Mouse (Mus musculus) Patski (cell line): ENCODE results near the gene Hist4h4. TPM values are rescaled to one million over a fixed set of nuclear protein-coding genes. Genes with fewer than 3 reads are reported as not detected.

Source experiments
- ATAC-seq: fragments of 100-300 bp; one replicate; pipeline ENCODE4 v1.8.0; 2021
- CTCF ChIA-PET: fragments of 350-600 bp; sonication (Branson Sonifier 250); formaldehyde crosslinking; loops from one replicate; lab custom pipeline; 2022; ENCODE audit warnings: inconsistent platforms; lab: Charles Lee
- POLR2A ChIA-PET: fragments of 350-600 bp; sonication (Branson Sonifier 250); formaldehyde crosslinking; loops from one replicate; lab custom pipeline; 2022; ENCODE audit warnings: antibody characterized with exemption, inconsistent platforms; lab: Charles Lee
- DNase-seq: peaks from one replicate; pipeline ENCODE4 v3.0.0-alpha.2; 2011; ENCODE audit warnings: low read depth, low spot score
- H3K27me3 ChIP-seq: fragments of 371-371 bp; one replicate; pipeline ENCODE4 v1.5.1; 2021
- CTCF ChIP-seq: fragments of 100-300 bp; IDR thresholded peaks from one replicate; pipeline ENCODE4 v1.5.1; 2021
- in situ Hi-C: fragments of 300-500 bp; cut with MboI; formaldehyde crosslinking; loops from 3 replicates; pipeline ENCODE4 v1.11.1; 2018; ENCODE audit warnings: low pct_unique_long_range_greater_than_20kb, mixed read lengths
- polyA plus RNA-seq: library from polyadenylated mRNA; unstranded; gene quantifications from one replicate; pipeline ENCODE4 v1.2.3, GENCODE M21; 2021

Hist4h4 gene
- polyA plus RNA-seq, 1 experiment from 2014 or later, result 0.05 TPM

DNA sequence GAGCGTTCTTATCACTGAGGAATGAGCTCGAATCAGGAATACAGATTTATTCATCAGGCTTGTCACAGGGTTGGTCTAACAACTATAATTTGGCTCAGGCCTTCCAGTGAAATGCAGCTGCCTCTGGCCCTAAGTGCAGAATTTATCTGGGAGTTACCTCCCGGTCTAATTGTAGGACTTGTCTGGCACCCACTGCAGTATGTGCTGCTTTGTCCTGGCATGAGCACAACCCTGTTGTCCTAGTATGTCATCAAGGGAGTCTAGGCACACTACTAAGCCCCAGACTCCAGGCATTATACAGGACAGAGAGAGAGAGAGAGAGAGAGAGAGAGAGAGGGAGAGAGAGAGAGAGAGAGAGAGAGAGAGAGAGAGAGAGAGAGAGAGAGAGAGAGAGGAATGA lies 33.1 kb upstream of the Hist4h4 start:
- DNase-seq (no peak), ATAC-seq (no peak)
- no peaks in the 10 kb centered on the region for H3K27me3 ChIP-seq
- ChIA-PET CTCF (no interaction called here), POLR2A (interaction anchor here (0.6 to 1.4 kb wide), 2 partner anchors 27 to 33 kb away, joined by 3 to 8 read pairs; partner anchors contain the start of gene Hist4h4)
- no peak for TF ChIP-seq CTCF
- in situ Hi-C loops, result no loop called here

DNA sequence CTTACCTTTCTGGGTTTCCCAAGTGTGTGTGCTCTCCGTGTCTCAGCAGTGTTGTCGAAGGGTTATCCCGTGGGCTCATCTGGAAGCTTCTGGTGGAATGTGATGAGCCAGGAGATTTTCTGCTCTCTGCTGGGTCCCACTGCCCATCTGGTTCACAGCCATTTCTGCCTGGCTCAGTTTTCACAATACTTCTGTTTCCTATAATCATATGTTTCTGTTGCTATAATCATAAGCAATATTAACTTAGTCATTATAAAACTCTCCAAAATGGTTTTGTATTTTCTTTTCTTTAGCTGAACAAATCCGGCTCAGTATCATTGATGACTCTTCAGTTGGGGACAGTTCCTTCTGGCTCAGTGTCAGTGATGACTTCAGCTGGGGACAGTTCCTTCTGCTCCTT lies 31.1 kb upstream of the Hist4h4 start, which contains the start of gene Smco3:
TSS of gene Smco3 (minus strand) at position 101 of the 400 bp plus-strand sequence.
- ATAC-seq (no peak), DNase-seq (no peak)
- ChIA-PET POLR2A (interaction anchor here (2.5 kb wide), 1 partner anchor 31 kb away, joined by 12 read pairs; the partner anchor contains the start of gene Hist4h4), CTCF (interaction anchor here (0.7 to 1.0 kb wide), 2 partner anchors 20 to 30 kb away, joined by 3 read pairs; no protein-coding TSS in a partner anchor)
- in situ Hi-C loops, result no loop called here
- TF ChIP-seq CTCF, result no peak
- no peaks in the 10 kb centered on the region for H3K27me3 ChIP-seq

DNA sequence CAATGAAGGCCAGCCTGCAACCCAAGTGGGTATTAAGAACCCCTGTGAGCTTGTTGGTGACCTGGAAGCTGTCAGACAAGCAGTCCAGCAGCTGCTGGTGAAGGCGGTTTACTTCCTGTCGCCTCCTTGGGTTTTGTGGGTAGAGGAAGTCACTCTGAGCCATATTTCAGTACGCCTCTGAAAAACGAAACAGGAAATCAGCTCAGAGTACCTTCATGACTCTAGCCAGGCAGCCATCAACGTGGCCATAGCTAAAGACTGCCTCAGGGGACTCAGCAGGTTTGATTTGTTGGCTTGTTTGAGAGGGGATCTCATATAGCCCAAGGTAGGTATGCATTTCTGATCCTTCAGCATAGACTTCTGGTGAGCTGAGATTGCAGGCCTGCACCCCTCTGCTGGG lies 27.5 kb upstream of the Hist4h4 start:
- no peak for DNase-seq
- ATAC-seq, result no peak
- POLR2A ChIA-PET, result interaction anchor here (0.6 to 2.4 kb wide), 2 partner anchors 23 to 28 kb away, joined by 3 to 10 read pairs; partner anchors contain the start of gene Hist4h4
- in situ Hi-C loops, result no loop called here
- H3K27me3 ChIP-seq, result no peaks in the 10 kb centered on the region
- CTCF ChIA-PET, result interaction anchor here (1.0 to 2.2 kb wide), 5 partner anchors 9 to 149 kb away, joined by 3 to 6 read pairs (median 4); partner anchors contain the start of gene Hist4h4
- TF ChIP-seq CTCF, result no peak

DNA sequence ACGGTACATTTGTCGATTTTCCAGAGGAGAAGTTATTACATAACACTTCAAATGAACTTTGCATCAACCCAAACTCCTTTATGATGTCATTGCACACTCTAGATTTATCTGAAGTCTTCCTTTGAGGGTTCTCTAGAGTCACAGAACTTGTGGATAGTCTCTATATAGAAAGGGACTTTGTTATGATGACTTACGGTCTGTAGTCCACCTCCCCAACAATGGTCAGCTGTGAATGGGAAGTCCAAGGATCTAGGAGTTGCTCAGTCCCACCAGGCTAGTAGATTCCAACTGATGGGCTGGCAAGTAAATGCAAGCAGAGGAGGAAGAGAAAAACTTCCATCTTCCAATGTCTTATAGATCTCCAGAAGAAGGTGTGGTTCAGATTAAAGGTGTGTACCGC lies 24.5 kb upstream of the Hist4h4 start:
- ATAC-seq (no peak), DNase-seq (no peak)
- CTCF ChIA-PET, result no interaction called here
- H3K27me3 ChIP-seq, result no peaks in the 10 kb centered on the region
- in situ Hi-C loops, result no loop called here
- no peak for TF ChIP-seq CTCF
- POLR2A ChIA-PET, result interaction anchor here (2.5 kb wide), 1 partner anchor 24 kb away, joined by 18 read pairs; the partner anchor contains the start of gene Hist4h4

DNA sequence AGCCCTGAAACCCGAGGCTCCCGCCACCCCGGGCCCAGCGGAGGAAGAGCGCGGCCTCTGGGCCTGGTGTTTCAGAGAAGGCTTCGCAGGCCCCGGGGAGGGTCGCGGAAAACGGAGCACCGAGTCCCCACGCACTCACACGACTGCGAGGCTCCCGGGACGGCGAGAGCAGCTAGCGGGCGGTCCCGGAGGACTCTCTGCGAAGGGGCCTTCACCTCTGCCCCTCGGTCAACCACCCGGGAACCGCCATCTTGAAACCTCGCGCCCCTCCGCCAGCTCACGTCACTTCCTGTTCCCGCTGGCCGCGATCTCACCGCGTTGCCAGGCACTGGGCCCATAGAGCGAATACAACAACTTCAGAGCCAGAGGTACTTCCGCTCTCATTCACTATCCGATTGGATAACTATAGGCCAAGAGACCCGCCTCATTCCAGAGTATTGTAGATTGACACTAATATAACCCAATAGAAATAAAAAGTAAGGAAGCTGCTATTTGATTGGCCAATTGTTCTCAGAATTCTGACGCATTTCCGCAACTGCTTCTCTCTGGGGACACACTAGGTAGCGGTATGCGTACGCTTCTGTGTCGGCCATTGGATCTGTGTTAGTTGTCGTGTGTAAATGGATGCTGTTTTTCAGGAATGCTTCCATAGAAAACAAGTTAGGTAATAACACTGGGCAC lies 23.8 kb upstream of the Hist4h4 start, which contains the start of gene Wbp11:
TSS of gene Wbp11 (minus strand) at position 353 of the 681 bp plus-strand sequence.
- in situ Hi-C loops, result no loop called here
- ATAC-seq (peak; percentile 100), DNase-seq (peak; percentile 89)
- H3K27me3 ChIP-seq, result no peaks in the 10 kb centered on the region
- ChIA-PET CTCF (no interaction called here), POLR2A (interaction anchor here (2.5 kb wide), 1 partner anchor 23 kb away, joined by 18 read pairs; the partner anchor contains the start of gene Hist4h4)
- no peak for TF ChIP-seq CTCF

DNA sequence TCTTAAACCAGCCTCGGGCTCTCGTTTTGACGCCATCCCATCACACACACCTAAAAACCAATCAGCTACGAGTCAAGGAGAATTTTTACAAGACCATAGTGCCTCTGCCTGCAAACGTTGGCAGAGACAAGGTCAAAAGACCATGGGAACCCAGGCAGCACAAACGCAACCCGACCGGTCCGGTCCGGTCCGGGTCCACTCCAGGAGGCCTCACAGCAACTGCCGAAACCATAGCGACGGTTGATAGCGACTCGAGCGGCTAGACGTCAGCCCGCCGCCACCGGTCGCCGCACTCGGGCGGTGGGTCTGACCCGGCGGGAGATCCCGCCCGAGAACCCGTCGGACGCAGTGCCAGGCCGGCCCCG lies 23.3 kb upstream of the Hist4h4 start, which contains the start of gene BC049715:
TSS of gene BC049715 (plus strand) at position 111 of the 365 bp plus-strand sequence.
- in situ Hi-C loops, result no loop called here
- peak; percentile 32 for ATAC-seq
- DNase-seq, result no peak
- TF ChIP-seq CTCF, result no peak
- POLR2A ChIA-PET, result interaction anchor here (2.5 kb wide), 1 partner anchor 23 kb away, joined by 18 read pairs; the partner anchor contains the start of gene Hist4h4
- H3K27me3 ChIP-seq, result no peaks in the 10 kb centered on the region
- CTCF ChIA-PET, result no interaction called here

DNA sequence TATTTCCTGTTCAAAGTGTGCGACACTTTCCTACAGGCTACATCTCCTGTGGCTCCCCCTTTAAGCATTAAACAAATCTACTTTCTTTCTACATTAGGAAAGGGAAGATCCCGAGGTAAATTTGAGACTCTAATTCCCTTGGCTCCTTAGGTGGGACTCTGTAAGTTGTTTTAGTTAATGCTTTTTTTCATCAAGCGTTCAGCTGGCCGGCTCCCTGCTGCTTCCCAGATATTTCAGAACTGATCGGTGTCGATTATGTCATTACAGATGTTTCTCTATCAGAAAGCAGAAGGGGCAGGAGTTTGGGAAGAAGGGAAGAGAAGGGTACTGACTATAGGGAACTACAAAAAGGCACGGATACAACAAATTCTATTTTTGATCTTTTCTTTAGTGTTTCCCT lies 22.9 kb upstream of the Hist4h4 start:
- TF ChIP-seq CTCF, result no peak
- no peaks in the 10 kb centered on the region for H3K27me3 ChIP-seq
- no peak for DNase-seq
- ATAC-seq, result no peak
- CTCF ChIA-PET, result no interaction called here
- in situ Hi-C loops, result no loop called here
- POLR2A ChIA-PET, result interaction anchor here (2.5 kb wide), 1 partner anchor 22 kb away, joined by 18 read pairs; the partner anchor contains the start of gene Hist4h4

DNA sequence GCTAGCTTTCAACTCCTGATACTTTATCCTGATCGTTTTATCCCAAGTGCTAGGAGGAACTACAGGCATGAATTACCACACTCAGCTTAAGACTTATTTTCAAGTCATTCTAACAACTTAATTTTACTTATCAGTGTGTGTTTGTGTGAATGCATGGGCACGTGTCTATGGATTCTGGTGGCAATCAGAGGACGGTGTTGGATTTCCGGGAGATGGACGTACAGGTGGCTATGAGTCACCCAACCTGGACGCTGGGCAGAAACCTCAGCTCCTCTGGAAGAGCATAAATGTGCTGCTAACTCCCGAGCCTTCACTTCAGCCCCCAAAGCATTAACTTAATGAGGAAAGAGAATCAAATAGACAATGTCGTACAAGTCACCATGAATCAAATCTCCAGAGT lies 20.8 kb upstream of the Hist4h4 start:
- TF ChIP-seq CTCF, result no peak
- ATAC-seq, result no peak
- in situ Hi-C loops, result loop anchor here (25.0 kb wide), 2 partner anchors 912 to 1763 kb away; partner anchors contain the start of genes Gprc5a and Strap
- DNase-seq, result no peak
- ChIA-PET CTCF (no interaction called here), POLR2A (no interaction called here)
- no peaks in the 10 kb centered on the region for H3K27me3 ChIP-seq

DNA sequence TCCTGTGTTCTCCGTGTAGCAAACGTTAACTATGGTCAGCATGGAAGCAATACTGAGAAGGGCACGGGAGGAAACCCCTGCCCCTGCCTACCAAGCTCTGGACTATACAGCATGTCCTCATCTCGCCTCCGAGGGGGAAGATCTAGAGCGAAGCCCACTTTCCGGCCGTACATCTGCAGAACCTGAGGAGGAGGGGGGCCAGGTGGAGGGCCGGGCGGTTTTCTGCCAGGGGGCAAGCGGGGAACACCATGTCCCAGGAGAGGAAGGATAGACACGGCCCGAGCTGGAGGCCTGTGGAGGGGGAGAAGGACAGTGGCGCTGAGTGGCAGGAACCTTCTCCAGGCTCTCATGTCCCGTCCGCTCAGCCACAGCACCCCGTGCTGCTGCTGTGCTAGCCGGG lies 16.9 kb upstream of the Hist4h4 start:
- in situ Hi-C loops, result loop anchor here (25.0 kb wide), 2 partner anchors 916 to 1759 kb away; partner anchors contain the start of genes Gprc5a and Strap
- ATAC-seq (no peak), DNase-seq (no peak)
- no peak for TF ChIP-seq CTCF
- ChIA-PET POLR2A (no interaction called here), CTCF (no interaction called here)
- H3K27me3 ChIP-seq, result no peaks in the 10 kb centered on the region

DNA sequence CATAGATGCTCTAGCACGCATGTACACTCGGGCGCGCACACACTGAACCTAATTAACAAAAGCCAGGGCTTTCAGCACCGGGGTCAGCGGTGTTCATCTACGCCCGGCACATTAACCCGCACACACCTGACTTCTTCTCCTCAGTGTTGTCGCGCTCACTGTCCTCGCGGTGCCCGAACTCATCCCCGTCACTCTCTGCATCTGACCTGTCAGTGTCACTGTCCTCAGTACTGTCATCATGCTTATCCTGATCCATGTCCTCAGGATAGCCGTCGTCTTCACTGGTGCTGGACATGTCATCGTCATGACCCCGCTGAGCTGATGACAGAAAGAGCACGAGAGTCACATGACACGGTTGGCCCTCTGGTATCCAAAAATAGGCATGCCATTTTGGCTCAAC lies 16.2 kb upstream of the Hist4h4 start:
- ATAC-seq, result no peak
- no peaks in the 10 kb centered on the region for H3K27me3 ChIP-seq
- in situ Hi-C loops, result loop anchor here (25.0 kb wide), 2 partner anchors 917 to 1758 kb away; partner anchors contain the start of genes Gprc5a and Strap
- ChIA-PET POLR2A (no interaction called here), CTCF (no interaction called here)
- no peak for TF ChIP-seq CTCF
- no peak for DNase-seq
